In the genomic region with DNA sequence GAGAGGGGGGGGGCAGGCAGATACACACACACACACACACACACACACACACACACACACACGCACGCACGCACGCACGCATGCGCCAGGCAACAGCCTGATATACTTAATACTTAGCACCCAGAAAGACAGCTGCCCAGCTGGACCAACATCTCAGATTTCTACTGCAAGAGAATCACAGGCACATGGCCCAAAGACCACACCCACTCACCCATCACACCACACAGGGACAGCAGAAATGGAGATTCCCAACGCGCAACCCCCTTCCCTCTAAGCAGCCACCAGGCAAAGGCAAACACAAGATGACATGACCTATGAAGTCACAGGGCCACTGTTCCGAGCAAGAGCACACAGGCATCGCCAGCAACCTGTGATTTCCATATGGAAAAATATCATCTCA, we compare ENCODE assay signal across 19 mouse cellular contexts. TPM values are rescaled to one million over a fixed set of nuclear protein-coding genes. Genes with fewer than 3 reads are reported as not detected.
DNase-seq lines count a peak whose midpoint lies in the region; ATAC-seq and TF ChIP-seq lines count a peak whose summit lies in the region.
"Had no signal": no experiment of that assay in that cellular context is flagged by ENCODE, and none has a peak within 500 bp of the region (broad histone marks: within the 10 kb centered on the region; RNA-seq: fewer than 3 reads in every experiment).

No protein-coding gene starts in this region.

- peak overlapping the region; percentile 85 for H3K27ac ChIP-seq in hindbrain, embryonic 10.5 days
- H3K27ac ChIP-seq in hindbrain, postnatal 0 days = no peak overlapping the region
- H3K27ac ChIP-seq in liver, embryonic 16.5 days (ENCODE audit: low read length) = no peak overlapping the region
- no peak overlapping the region for H3K27ac ChIP-seq in liver, embryonic 12.5 days
- 0 out of 2 replicates have a peak overlapping the region, but pooled peaks have one; percentile 71 for H3K27ac ChIP-seq in neural tube, embryonic 13.5 days (replicated peaks)

- no peaks in the 10 kb centered on the region for H3K9me3 ChIP-seq in hindbrain, embryonic 10.5 days
- H3K9me3 ChIP-seq in hindbrain, postnatal 0 days (ENCODE audit: low read length) = no peaks in the 10 kb centered on the region
- H3K9me3 ChIP-seq in liver, embryonic 16.5 days (replicated peaks; ENCODE audit: control insufficient read depth, low read length) = no peaks in the 10 kb centered on the region
- H3K9me3 ChIP-seq in liver, embryonic 12.5 days (replicated peaks) = no peaks in the 10 kb centered on the region
- H3K9me3 ChIP-seq in neural tube, embryonic 13.5 days = no peaks in the 10 kb centered on the region

- no peak for DNase-seq in hindbrain, embryonic 10.5 days (ENCODE audit: low spot score)
- DNase-seq in hindbrain, postnatal 0 days (ENCODE audit: low spot score) = no peak
- no peak for DNase-seq in neural tube, embryonic 10.5 days (ENCODE audit: extremely low spot score, low spot score)
- DNase-seq in urinary bladder, adult 2 months (ENCODE audit: low spot score) = no peak
- DNase-seq: cerebellum, adult 18-20 months; cerebellum, postnatal 25 days; heart, postnatal 10 days; kidney, adult 11 months; kidney, postnatal 4 days; layer of hippocampus, adult 9-11 months; lung, embryonic 14.5 days; lung, postnatal 36 days; right cerebral cortex, adult 18-20 months; thymus, postnatal 14 days had no signal

- no peaks in the 10 kb centered on the region for H3K27me3 ChIP-seq in hindbrain, embryonic 10.5 days (ENCODE audit: insufficient read depth, poor library complexity, severe bottlenecking)
- no peaks in the 10 kb centered on the region for H3K27me3 ChIP-seq in hindbrain, postnatal 0 days (ENCODE audit: insufficient read depth, low read length)
- no peaks in the 10 kb centered on the region for H3K27me3 ChIP-seq in liver, embryonic 16.5 days (ENCODE audit: control insufficient read depth, insufficient read depth, low read depth, low read length)
- H3K27me3 ChIP-seq in liver, embryonic 12.5 days (replicated peaks) = no peaks in the 10 kb centered on the region
- no peaks in the 10 kb centered on the region for H3K27me3 ChIP-seq in neural tube, embryonic 13.5 days

- 54% methylated on average over 10 of the region's 10 CpGs for WGBS in hindbrain, embryonic 10.5 days
- WGBS in hindbrain, postnatal 0 days = 75% methylated on average over 10 of the region's 10 CpGs
- WGBS in liver, embryonic 16.5 days (ENCODE audit: insufficient replicate concordance) = 79% methylated on average over 10 of the region's 10 CpGs
- WGBS in liver, embryonic 12.5 days (ENCODE audit: insufficient replicate concordance) = 84% methylated on average over 10 of the region's 10 CpGs
- WGBS in neural tube, embryonic 13.5 days = 70% methylated on average over 10 of the region's 10 CpGs

- no peak overlapping the region for H3K9ac ChIP-seq in hindbrain, postnatal 0 days (replicated peaks; ENCODE audit: low read length)
- no peak overlapping the region for H3K9ac ChIP-seq in liver, embryonic 16.5 days (ENCODE audit: low read depth, low read length)
- H3K9ac ChIP-seq in liver, embryonic 12.5 days = no peak overlapping the region
- no peak overlapping the region for H3K9ac ChIP-seq in neural tube, embryonic 13.5 days
- H3K9ac ChIP-seq: lung, embryonic 14.5 days had no signal

- ATAC-seq in hindbrain, postnatal 0 days = no peak
- peak; percentile 65; the same call in 1 of the 2 replicates for ATAC-seq in liver, embryonic 16.5 days (ENCODE audit: low read depth)
- no peak for ATAC-seq in liver, embryonic 12.5 days
- ATAC-seq in neural tube, embryonic 13.5 days (ENCODE audit: low read depth) = no peak
- ATAC-seq: forebrain, embryonic 16.5 days had no signal

- TF ChIP-seq CTCF in hindbrain, postnatal 0 days (IDR thresholded peaks at IDR 0.05; ENCODE audit: low read depth) = no peak

- H3K4me2 ChIP-seq in hindbrain, postnatal 0 days (ENCODE audit: low read depth, low read length) = no peak overlapping the region
- no peak overlapping the region for H3K4me2 ChIP-seq in liver, embryonic 16.5 days (ENCODE audit: low read depth, low read length)
- no peak overlapping the region for H3K4me2 ChIP-seq in liver, embryonic 12.5 days
- no peak overlapping the region for H3K4me2 ChIP-seq in neural tube, embryonic 13.5 days
- H3K4me2 ChIP-seq: heart, embryonic 11.5 days; lung, embryonic 14.5 days had no signal

- no peak overlapping the region; the same call in 1 of the 2 replicates for H3K4me3 ChIP-seq in hindbrain, embryonic 10.5 days
- H3K4me3 ChIP-seq in hindbrain, postnatal 0 days (ENCODE audit: low read length) = no peak overlapping the region
- H3K4me3 ChIP-seq in liver, embryonic 16.5 days (ENCODE audit: low read depth, low read length) = no peak overlapping the region
- no peak overlapping the region for H3K4me3 ChIP-seq in liver, embryonic 12.5 days
- no peak overlapping the region for H3K4me3 ChIP-seq in neural tube, embryonic 13.5 days

- peaks cover 98% of the 10 kb centered on the region for H3K4me1 ChIP-seq in hindbrain, embryonic 10.5 days (replicated peaks)
- peaks cover 13% of the 10 kb centered on the region; the same call in 1 of the 2 replicates for H3K4me1 ChIP-seq in hindbrain, postnatal 0 days (ENCODE audit: insufficient read depth, low read length)
- no peaks in the 10 kb centered on the region; the same call in 1 of the 2 replicates for H3K4me1 ChIP-seq in liver, embryonic 16.5 days (ENCODE audit: control insufficient read depth, low read depth, low read length)
- peaks cover 14% of the 10 kb centered on the region; the same call in 1 of the 2 replicates for H3K4me1 ChIP-seq in liver, embryonic 12.5 days
- H3K4me1 ChIP-seq in neural tube, embryonic 13.5 days (replicated peaks) = peaks cover 97% of the 10 kb centered on the region

- peaks cover 81% of the 10 kb centered on the region for H3K36me3 ChIP-seq in hindbrain, embryonic 10.5 days
- peaks cover 14% of the 10 kb centered on the region; the same call in 1 of the 2 replicates for H3K36me3 ChIP-seq in hindbrain, postnatal 0 days (ENCODE audit: insufficient read depth, low read length)
- no peaks in the 10 kb centered on the region for H3K36me3 ChIP-seq in liver, embryonic 16.5 days (ENCODE audit: control insufficient read depth, insufficient read depth)
- peaks cover 63% of the 10 kb centered on the region for H3K36me3 ChIP-seq in liver, embryonic 12.5 days
- peaks cover 50% of the 10 kb centered on the region for H3K36me3 ChIP-seq in neural tube, embryonic 13.5 days

RNA-seq across cellular contexts. Expression of gene Msi2, which starts 13.6 kb away (rescaled TPM):
- 27.3 and 29.9 TPM in 2 replicates for polyA plus RNA-seq in hindbrain, embryonic 10.5 days (2016; fragmentation: Nextera tagmentation; extraction: Ambion mirVana)
- total RNA-seq in hindbrain, postnatal 0 days (2014; rRNA removed) = 165 and 170 TPM in 2 replicates
- polyA plus RNA-seq in hindbrain, postnatal 0 days (2015; fragmentation: Nextera tagmentation; extraction: Ambion mirVana) = 33.0 and 36.8 TPM in 2 replicates
- polyA plus RNA-seq in liver, embryonic 16.5 days (2015; fragmentation: Nextera tagmentation; extraction: Ambion mirVana) = 2.9 and 3.1 TPM in 2 replicates
- 5.0 and 5.2 TPM in 2 replicates for polyA plus RNA-seq in liver, embryonic 12.5 days (2016; fragmentation: Nextera tagmentation; extraction: Ambion mirVana)
- 20.9 and 21.7 TPM in 2 replicates for polyA plus RNA-seq in neural tube, embryonic 13.5 days (2015; fragmentation: Nextera tagmentation; extraction: Ambion mirVana)
- polyA plus RNA-seq in urinary bladder, adult 2 months (2012; rRNA removed) = 44.7 and 47.1 TPM in 2 replicates

Comparison
In these comparisons a context has a peak if more than half of its experiments do, and no peak if none do; other contexts are left out.
1. H3K27ac ChIP-seq: peak in hindbrain, embryonic 10.5 days (single experiment) and neural tube, embryonic 13.5 days (single experiment); none in hindbrain, postnatal 0 days (single experiment), liver, embryonic 16.5 days (single experiment) and liver, embryonic 12.5 days (single experiment).